Mouse (Mus musculus) frontal cortex, postnatal 36 days (tissue): ENCODE results near the gene Fgfr2.
"Not testable (repeated sequence)": the region's sequence is repeated elsewhere in the genome, so short reads cannot be mapped to it uniquely, and the experiment has no call there.

Source experiments
- DNase-seq, 2 experiments: peaks; one replicate each; pipeline ENCODE4 v3.0.0; 2022; ENCODE audit warnings: low spot score in 2 of 2

The Fgfr2 gene

GRCm38 (mm10) chr7:133120221-133120751 lies 2.9 kb downstream of the Fgfr2 start:
- DNase-seq, result no peak

- no peak for DNase-seq
These were observed 5.3 kb downstream of the Fgfr2 start for GRCm38 (mm10) chr7:133117815-133118214.

GRCm38 (mm10) chr7:133116542-133116941 lies 6.6 kb downstream of the Fgfr2 start:
- no peak for DNase-seq

- no peak for DNase-seq
These were observed 7.3 kb downstream of the Fgfr2 start for GRCm38 (mm10) chr7:133115886-133116285.

GRCm38 (mm10) chr7:133114847-133115470 lies 8.2 kb downstream of the Fgfr2 start:
- no peak for DNase-seq

GRCm38 (mm10) chr7:133113185-133113895 lies 9.8 kb downstream of the Fgfr2 start:
- DNase-seq, result no peak

- no peak for DNase-seq
These were observed 10.8 kb downstream of the Fgfr2 start for GRCm38 (mm10) chr7:133112351-133112831.

GRCm38 (mm10) chr7:133109442-133109841 lies 13.7 kb downstream of the Fgfr2 start:
- no peak for DNase-seq

- peak; percentile 20 to 48 for DNase-seq
These were observed 14.5 kb downstream of the Fgfr2 start for GRCm38 (mm10) chr7:133108695-133109094.

- no peak for DNase-seq
These were observed 20.6 kb downstream of the Fgfr2 start for GRCm38 (mm10) chr7:133102578-133102977.

- no peak for DNase-seq
These were observed 22.1 kb downstream of the Fgfr2 start for GRCm38 (mm10) chr7:133101070-133101469.

- DNase-seq, result no peak
These were observed 23.0 kb downstream of the Fgfr2 start for GRCm38 (mm10) chr7:133100178-133100577.

- DNase-seq, result no peak
These were observed 23.9 kb downstream of the Fgfr2 start for GRCm38 (mm10) chr7:133099266-133099665.

- DNase-seq, result no peak
These were observed 24.9 kb downstream of the Fgfr2 start for GRCm38 (mm10) chr7:133098118-133098793.

GRCm38 (mm10) chr7:133095610-133096009 lies 27.5 kb downstream of the Fgfr2 start:
- DNase-seq, result not testable (repeated sequence)

GRCm38 (mm10) chr7:133094711-133095495 lies 28.2 kb downstream of the Fgfr2 start:
- DNase-seq, result no peak

GRCm38 (mm10) chr7:133094161-133094560 lies 29.0 kb downstream of the Fgfr2 start:
- no peak for DNase-seq

- DNase-seq, result no peak
These were observed 29.4 kb downstream of the Fgfr2 start for GRCm38 (mm10) chr7:133093731-133094130.

GRCm38 (mm10) chr7:133090641-133091040 lies 32.5 kb downstream of the Fgfr2 start:
- DNase-seq, result no peak

GRCm38 (mm10) chr7:133089621-133090260 lies 33.4 kb downstream of the Fgfr2 start:
- DNase-seq, result no peak

- peak; percentile 60 to 65 for DNase-seq
These were observed 34.3 kb downstream of the Fgfr2 start for GRCm38 (mm10) chr7:133088830-133089261.
